Mouse (Mus musculus) adipocyte (in vitro differentiated cells): Measurements from ENCODE around the gene Akap5.

Experiments
- DNase-seq: peaks from one replicate; pipeline ENCODE4 v3.0.0-alpha.2; 2016; ENCODE audit warnings: low spot score

Akap5 gene

GRCm38 (mm10) chr12:76368790-76369205 is 44.1 kb downstream of the Akap5 start:
- DNase-seq, result peak; percentile 62

- DNase-seq, result peak; percentile 74
Observed at GRCm38 (mm10) chr12:76369206-76369977, 44.7 kb downstream of the Akap5 start, which contains the start of gene Zbtb25. TSS of gene Zbtb25 (minus strand) at chr12:76369602.

- DNase-seq, result peak; percentile 65
Observed at GRCm38 (mm10) chr12:76369978-76370830, 45.5 kb downstream of the Akap5 start, which contains the start of gene Zbtb1. TSS of gene Zbtb1 (plus strand) at chr12:76370266.

- peak; percentile 79 for DNase-seq
Observed at GRCm38 (mm10) chr12:76370831-76371571, 46.3 kb downstream of the Akap5 start.

- DNase-seq, result no peak
Observed at GRCm38 (mm10) chr12:76372046-76372445, 47.4 kb downstream of the Akap5 start.

- no peak for DNase-seq
Observed at GRCm38 (mm10) chr12:76372881-76373818, 48.5 kb downstream of the Akap5 start.

- no peak for DNase-seq
Observed at GRCm38 (mm10) chr12:76373991-76374390, 49.3 kb downstream of the Akap5 start.

- DNase-seq, result no peak
Observed at GRCm38 (mm10) chr12:76374911-76375310, 50.2 kb downstream of the Akap5 start.

GRCm38 (mm10) chr12:76375506-76375905 is 50.8 kb downstream of the Akap5 start:
- no peak for DNase-seq

GRCm38 (mm10) chr12:76376649-76377048 is 52.0 kb downstream of the Akap5 start:
- no peak for DNase-seq

- no peak for DNase-seq
Observed at GRCm38 (mm10) chr12:76377059-76377458, 52.4 kb downstream of the Akap5 start.

- DNase-seq, result no peak
Observed at GRCm38 (mm10) chr12:76377726-76378125, 53.0 kb downstream of the Akap5 start.

- DNase-seq, result no peak
Observed at GRCm38 (mm10) chr12:76378556-76378955, 53.9 kb downstream of the Akap5 start.

GRCm38 (mm10) chr12:76380151-76380550 is 55.5 kb downstream of the Akap5 start:
- no peak for DNase-seq
